Comparison of ENCODE assay signal across 12 mouse cellular contexts in genomic region chr1:19217391-19217790, GRCm38 (mm10). TPM values are rescaled to one million over a fixed set of nuclear protein-coding genes. Genes with fewer than 3 reads are reported as not detected.
DNase-seq lines count a peak whose midpoint lies in the region; ATAC-seq and TF ChIP-seq lines count a peak whose summit lies in the region.
"Had no signal": no experiment of that assay in that cellular context is flagged by ENCODE, and none has a peak within 500 bp of the region (broad histone marks: within the 10 kb centered on the region; RNA-seq: fewer than 3 reads in every experiment).

No protein-coding gene starts in this region.

- H3K27ac ChIP-seq in embryonic facial prominence, embryonic 12.5 days, result 0 out of 2 replicates have a peak overlapping the region, but pooled peaks have one; percentile 4
- no peak overlapping the region for H3K27ac ChIP-seq in hindbrain, postnatal 0 days
- H3K27ac ChIP-seq: lung, embryonic 15.5 days had no signal

- H3K9me3 ChIP-seq in embryonic facial prominence, embryonic 12.5 days, result no peaks in the 10 kb centered on the region
- H3K9me3 ChIP-seq in hindbrain, postnatal 0 days (ENCODE audit: low read length), result no peaks in the 10 kb centered on the region
- H3K9me3 ChIP-seq: lung, embryonic 15.5 days had no signal

- 0 out of 2 replicates have a peak overlapping the region, but pooled peaks have one; percentile 14 for H3K4me3 ChIP-seq in embryonic facial prominence, embryonic 12.5 days
- H3K4me3 ChIP-seq in hindbrain, postnatal 0 days (ENCODE audit: low read length), result no peak overlapping the region
- H3K4me3 ChIP-seq: lung, embryonic 15.5 days had no signal

- H3K27me3 ChIP-seq in embryonic facial prominence, embryonic 12.5 days, result peaks cover 78% of the 10 kb centered on the region
- peaks cover 89% of the 10 kb centered on the region for H3K27me3 ChIP-seq in hindbrain, postnatal 0 days (ENCODE audit: insufficient read depth, low read length)

- no peak for TF ChIP-seq CTCF in hindbrain, postnatal 0 days (IDR thresholded peaks at IDR 0.05; ENCODE audit: low read depth)

- peak; percentile 14 for DNase-seq in embryo, embryonic 9.5 days (ENCODE audit: extremely low spot score)
- no peak for DNase-seq in hindbrain, postnatal 0 days (ENCODE audit: low spot score)
- peak; percentile 29 for DNase-seq in neural tube, embryonic 10.5 days (ENCODE audit: extremely low spot score, low spot score)
- DNase-seq in Muller cell, postnatal 12 days (ENCODE audit: inconsistent ontology term), result no peak
- DNase-seq in lung, postnatal 25 days (ENCODE audit: low spot score), result no peak
- no peak for DNase-seq in layer of hippocampus, adult 11-12 months (ENCODE audit: low spot score)
- DNase-seq: cerebellum, postnatal 36 days; heart, postnatal 4 days had no signal

- ATAC-seq in embryonic facial prominence, embryonic 12.5 days (ENCODE audit: insufficient number of reproducible peaks, insufficient read depth, low FRiP score, low TSS enrichment), result 0 out of 2 replicates have a peak, but pooled peaks have one; percentile 64
- 0 out of 2 replicates have a peak, but pooled peaks have one; percentile 13 for ATAC-seq in hindbrain, postnatal 0 days

- peak overlapping the region; percentile 38 for H3K4me2 ChIP-seq in embryonic facial prominence, embryonic 12.5 days (replicated peaks)
- 0 out of 2 replicates have a peak overlapping the region, but pooled peaks have one; percentile 28 for H3K4me2 ChIP-seq in hindbrain, postnatal 0 days (ENCODE audit: low read depth, low read length)
- H3K4me2 ChIP-seq: lung, embryonic 15.5 days had no signal

- H3K9ac ChIP-seq in embryonic facial prominence, embryonic 12.5 days, result no peak overlapping the region
- no peak overlapping the region for H3K9ac ChIP-seq in hindbrain, postnatal 0 days (replicated peaks; ENCODE audit: low read length)
- H3K9ac ChIP-seq: lung, embryonic 15.5 days had no signal

- no peaks in the 10 kb centered on the region for H3K36me3 ChIP-seq in embryonic facial prominence, embryonic 12.5 days
- no peaks in the 10 kb centered on the region for H3K36me3 ChIP-seq in hindbrain, postnatal 0 days (ENCODE audit: insufficient read depth, low read length)
- H3K36me3 ChIP-seq: lung, embryonic 15.5 days had no signal

- no peaks in the 10 kb centered on the region for H3K4me1 ChIP-seq in embryonic facial prominence, embryonic 12.5 days
- H3K4me1 ChIP-seq in hindbrain, postnatal 0 days (ENCODE audit: insufficient read depth, low read length), result no peaks in the 10 kb centered on the region
- H3K4me1 ChIP-seq: lung, embryonic 15.5 days had no signal

- 6% methylated on average over 16 of the region's 16 CpGs for WGBS in embryonic facial prominence, embryonic 12.5 days
- WGBS in hindbrain, postnatal 0 days, result 2% methylated on average over 16 of the region's 16 CpGs

RNA-seq across cellular contexts. Expression of gene Tfap2b, which starts 8.7 kb away (rescaled TPM):
- polyA plus RNA-seq in embryonic facial prominence, embryonic 12.5 days (2016; fragmentation: Nextera tagmentation; extraction: Ambion mirVana), result 27.5 and 41.5 TPM in 2 replicates
- total RNA-seq in hindbrain, postnatal 0 days (2014; rRNA removed), result 35.3 and 36.5 TPM in 2 replicates
- polyA plus RNA-seq in hindbrain, postnatal 0 days (2015; fragmentation: Nextera tagmentation; extraction: Ambion mirVana), result 48.7 and 50.4 TPM in 2 replicates
- total RNA-seq: heart, postnatal 4 days; monocyte, adult 5-6 weeks had no signal
- polyA plus RNA-seq: large intestine, adult 2 months had no signal

Comparison
In these comparisons a context has a peak if more than half of its experiments do, and no peak if none do; other contexts are left out.
1. DNase-seq: peak in embryo, embryonic 9.5 days (single experiment) and neural tube, embryonic 10.5 days (single experiment); none in hindbrain, postnatal 0 days (single experiment), Muller cell, postnatal 12 days (single experiment), lung, postnatal 25 days (single experiment) and layer of hippocampus, adult 11-12 months (single experiment).